Mouse (Mus musculus) right cerebral cortex, postnatal 14 days (tissue): ENCODE data around the gene Mchr1.

Source experiments
- DNase-seq: peaks from one replicate; pipeline ENCODE4 v3.0.0; 2022

Gene Mchr1

DNA sequence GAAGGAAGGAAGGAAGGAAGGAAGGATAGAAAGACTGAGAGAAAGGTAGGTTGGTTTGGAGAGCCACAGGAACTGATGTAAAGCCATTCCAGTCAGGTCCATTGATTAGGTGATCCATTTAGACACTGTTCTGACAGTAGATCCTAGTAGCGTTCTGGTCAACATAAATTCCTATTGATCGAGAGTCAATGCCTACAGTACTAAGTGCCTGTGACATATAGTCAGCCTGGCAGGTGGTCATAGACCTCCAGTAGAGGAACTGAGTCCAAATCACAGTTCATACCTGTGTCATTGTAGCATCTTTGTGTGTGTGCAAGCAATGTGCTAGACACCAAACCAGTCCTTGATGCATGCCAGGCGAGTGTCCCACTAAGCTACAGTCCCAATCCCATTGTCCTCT lies 7.0 kb upstream of the Mchr1 start:
- DNase-seq = no peak

DNA sequence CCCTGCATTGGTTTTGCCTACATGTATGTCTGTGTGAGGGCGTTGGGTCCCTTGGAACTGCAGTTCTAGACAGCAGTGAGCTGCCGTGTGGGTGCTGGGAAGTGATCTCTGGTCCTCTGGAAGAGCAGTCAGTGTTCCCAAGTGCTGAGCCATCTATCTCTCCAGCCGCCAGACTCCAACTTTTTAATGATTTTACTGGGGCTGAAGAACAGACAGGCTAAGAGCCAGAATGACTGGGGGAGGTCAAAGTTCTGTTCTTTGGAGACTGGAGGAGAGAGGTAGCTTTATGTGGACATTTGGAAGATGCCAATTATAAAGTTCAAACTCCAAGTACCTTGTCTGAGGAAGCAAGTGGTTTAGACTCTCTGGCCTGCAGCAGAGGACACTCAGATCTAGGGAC lies 5.5 kb upstream of the Mchr1 start:
- no peak for DNase-seq

DNA sequence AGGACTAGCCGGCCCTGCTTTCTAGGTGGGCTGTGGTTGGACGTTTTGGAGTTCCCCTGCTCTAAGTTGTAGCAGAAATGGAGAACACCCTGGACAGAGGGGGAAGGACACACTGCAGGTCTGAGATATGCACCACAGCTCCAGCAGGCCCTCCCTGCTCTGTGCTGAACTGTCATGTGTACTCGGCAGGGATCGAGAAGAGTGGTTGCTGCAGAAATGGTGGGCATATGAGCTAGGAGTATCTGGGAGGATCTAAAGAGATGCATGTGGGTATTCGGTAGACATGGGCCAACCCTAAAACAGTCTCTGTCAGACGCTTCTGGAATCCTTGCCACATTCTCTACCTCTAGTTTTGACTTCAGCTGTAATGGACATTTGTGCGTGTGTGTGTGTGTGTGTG lies 4.0 kb upstream of the Mchr1 start:
- DNase-seq = no peak

DNA sequence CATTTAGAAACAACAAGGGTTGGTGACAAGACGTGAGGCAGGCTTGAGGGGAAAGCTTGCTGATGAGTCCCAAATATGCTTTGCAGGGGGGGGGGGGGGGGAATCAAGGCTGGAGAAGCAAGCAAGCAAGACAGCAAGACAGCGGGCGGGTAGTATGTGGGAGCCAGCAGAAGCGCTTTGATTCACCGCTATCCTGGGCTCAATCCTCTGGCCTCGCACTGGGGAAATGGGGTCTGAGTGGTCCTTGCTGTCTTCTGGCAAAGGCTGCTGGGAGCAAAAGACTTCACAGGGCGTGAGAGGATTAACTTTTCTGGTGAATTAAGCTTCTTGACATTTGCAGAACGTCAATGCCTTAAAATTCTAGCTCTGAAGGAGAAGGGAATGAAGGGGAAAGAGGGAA lies 763 bp downstream of the Mchr1 start:
- no peak for DNase-seq

DNA sequence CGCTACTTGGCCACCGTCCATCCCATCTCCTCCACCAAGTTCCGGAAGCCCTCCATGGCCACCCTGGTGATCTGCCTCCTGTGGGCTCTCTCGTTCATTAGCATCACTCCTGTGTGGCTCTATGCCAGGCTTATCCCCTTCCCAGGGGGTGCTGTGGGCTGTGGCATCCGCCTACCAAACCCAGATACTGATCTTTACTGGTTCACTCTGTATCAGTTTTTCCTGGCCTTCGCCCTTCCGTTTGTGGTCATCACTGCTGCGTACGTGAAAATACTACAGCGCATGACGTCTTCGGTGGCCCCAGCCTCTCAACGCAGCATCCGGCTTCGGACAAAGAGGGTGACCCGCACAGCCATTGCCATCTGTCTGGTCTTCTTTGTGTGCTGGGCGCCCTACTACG lies 2.2 kb downstream of the Mchr1 start:
- no peak for DNase-seq

DNA sequence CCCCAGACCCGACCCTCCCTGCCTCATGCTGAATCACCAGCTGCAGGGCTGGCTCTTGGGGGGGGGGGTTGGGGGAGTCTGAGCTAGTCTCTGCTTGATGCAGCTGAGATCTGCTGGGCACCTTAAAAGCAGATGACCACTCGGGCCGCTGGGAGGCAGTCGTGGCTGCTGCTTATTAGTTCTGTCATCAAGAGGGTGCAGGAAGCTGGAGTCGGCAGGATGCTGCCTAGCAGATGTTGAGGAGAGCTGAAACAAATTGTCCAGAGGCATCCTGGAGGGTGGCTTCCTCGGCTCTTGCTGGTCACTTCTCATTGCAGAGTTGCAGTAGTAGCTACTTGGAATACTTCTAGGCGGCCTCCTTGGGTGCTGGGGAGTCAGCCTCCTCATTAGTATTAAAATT lies 4.0 kb downstream of the Mchr1 start:
- peak; percentile 36 for DNase-seq

DNA sequence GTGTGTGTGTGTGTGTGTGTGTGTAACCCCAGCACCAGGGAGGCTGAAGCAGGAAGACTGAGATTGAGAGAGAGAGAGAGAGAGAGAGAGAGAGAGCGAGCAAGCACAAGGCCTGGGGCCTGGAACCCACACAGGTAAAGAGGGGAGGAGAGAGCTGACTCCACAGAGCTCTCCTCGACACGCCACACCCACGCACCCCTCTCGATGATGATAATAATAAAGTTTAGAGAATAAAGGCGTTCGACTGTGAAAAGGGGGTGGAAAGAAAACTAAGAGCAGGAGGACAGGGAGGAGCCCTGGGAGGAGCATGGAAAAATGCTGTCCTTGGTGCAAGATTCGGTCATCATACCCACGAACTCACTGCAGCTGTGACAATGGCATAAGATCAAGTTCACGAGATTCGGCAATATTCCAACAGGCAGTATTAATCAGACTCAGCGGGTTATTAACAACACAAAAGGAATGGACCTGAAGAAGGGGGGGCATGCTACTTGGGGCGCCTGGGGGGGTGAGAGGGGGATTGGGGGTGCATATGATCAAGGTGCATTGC lies 4.6 kb downstream of the Mchr1 start:
- DNase-seq = no peak

DNA sequence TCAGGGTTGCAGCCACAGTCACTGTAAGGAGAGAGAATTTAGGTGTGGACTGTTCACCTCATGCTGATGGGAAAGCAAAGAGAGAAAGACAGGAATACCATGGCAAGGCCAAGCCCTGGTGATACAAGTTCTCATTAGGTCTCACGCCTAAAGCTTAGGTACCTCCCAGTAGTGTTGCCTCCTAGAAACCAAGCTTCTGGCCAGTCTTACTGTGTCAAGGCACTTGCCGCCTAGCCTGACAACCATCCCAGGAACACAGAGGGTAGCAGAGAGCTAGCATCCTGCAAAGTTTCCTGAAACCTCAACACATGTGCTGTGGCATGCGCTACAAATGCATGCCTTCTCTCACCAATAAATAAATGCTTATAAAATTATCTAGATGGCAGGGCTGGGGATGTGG lies 11.6 kb downstream of the Mchr1 start:
- DNase-seq = no peak

DNA sequence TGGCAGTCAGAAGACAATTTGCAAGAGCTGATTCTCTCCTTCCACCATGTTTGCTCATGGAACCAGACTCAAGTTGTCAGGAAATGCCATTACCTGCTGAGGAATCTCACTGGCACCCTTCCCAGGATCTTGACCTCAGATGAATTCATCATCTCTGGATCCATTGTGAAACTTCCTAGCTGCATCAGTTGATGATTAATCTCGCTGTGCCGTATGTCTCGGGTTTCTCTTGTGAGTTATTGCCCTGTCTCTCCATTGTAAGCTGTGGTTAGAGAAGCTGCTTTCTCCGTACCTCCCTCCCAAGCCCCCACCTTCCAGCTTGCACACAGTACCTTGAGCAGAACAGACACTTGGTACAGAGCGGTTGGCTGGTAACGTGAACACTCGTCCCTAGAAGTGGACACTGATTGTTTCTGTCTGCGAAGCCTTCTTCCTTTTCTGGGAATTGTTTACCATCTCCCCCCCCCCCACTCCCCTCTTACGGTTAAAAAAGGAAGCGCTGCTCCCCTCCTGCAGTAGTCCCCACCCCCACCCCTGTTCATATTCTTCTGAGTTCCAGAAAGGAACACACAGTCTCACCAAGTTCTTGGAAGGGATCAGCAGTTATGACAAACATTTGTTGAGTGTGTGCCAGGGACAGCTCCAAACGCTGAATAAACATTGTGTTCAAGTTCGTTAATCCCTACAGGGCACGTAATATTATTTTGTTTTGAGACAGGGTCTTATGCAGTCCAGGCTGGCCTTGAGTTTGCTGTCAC lies 12.5 kb downstream of the Mchr1 start:
- DNase-seq = no peak

DNA sequence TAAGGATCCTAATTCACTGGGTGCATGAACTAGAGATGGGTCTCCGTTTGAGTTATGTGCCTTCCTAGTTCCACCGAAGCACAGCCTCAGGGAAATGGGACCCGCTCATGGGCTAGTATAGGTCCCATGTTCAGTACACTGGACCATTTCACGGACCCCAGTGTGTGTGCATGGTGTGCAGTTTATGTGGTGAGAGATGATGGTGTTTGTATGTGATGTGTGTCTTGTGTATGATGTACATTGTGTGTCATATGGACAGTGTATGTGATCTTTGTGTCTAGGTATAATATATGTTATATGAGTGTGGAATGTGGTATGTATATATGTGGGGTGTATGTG lies 13.0 kb downstream of the Mchr1 start:
- DNase-seq = no peak

DNA sequence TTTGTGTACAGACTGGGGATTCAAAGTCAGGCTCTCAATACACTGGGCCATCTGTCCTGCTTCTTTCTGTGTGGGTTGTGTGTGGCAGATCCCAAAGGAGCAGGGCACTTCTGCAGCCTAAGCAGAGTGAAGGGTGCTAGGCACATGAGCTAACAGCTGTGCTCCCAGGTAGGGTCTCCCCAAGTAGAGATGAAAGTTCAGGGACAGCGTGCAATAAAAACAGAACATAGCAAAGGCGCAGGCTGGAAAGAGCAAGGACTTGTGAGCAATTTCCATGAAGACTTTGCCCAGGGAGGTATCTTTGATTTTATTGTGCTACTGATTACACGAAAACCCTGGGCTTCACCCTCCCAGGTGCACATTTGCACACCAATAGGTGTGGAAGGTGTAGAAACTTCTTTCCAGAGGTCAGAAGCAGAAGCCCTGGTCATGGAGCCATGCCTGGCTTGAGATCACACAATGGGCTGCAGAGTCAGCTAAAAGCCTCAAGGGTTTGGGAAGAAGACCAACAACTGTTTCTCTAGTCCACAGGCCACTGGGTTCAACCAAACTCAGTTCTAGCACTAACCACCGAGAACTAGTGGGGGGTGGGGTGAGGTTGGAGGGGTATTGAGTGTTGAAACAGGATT lies 13.8 kb downstream of the Mchr1 start:
- no peak for DNase-seq

DNA sequence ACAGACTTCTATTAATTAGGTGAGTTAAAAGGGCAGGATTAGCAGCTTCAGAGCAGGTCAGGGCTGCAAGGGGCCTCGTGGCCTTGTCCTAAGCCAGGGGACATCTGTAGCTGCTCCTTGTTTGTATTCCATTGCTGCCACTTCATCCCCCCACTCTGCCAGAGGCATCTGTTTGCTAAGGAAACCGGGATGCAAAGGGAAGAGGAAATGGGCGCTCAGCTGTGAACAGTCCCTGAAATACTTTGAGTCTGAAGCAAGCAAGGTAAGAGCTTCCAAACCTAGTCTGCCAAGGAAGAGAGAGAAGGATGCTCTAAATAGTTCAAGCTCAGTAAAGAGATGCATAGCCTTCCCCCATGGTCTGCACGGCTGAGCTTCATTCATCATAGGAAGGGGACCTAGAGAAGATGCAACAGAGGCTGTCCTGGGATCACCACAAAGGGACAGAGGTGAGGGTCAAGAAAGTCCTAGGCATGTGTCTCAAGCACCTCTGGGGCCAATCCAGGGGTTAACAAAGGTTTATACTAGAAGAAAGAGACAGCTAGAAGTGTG lies 17.4 kb downstream of the Mchr1 start:
- no peak for DNase-seq

DNA sequence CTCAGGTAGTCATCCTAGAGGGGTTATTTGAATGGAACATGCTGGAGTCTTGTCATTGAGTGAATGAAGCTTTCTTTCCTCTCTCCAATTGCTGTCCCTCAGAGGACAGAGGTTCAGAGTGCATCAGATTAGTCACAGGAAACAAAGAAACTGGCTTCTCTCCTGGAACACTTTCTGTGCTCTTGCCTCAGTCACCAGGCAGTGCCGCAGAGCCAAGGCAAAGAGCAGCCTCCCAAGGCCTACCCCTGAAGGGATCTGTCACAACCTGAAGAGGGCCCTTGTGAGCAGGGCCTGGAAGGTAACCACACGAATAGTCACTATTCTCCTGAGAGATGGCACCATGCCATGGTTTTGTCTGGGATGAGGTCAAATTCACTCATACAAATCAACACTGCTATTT lies 18.3 kb downstream of the Mchr1 start:
- DNase-seq = no peak

DNA sequence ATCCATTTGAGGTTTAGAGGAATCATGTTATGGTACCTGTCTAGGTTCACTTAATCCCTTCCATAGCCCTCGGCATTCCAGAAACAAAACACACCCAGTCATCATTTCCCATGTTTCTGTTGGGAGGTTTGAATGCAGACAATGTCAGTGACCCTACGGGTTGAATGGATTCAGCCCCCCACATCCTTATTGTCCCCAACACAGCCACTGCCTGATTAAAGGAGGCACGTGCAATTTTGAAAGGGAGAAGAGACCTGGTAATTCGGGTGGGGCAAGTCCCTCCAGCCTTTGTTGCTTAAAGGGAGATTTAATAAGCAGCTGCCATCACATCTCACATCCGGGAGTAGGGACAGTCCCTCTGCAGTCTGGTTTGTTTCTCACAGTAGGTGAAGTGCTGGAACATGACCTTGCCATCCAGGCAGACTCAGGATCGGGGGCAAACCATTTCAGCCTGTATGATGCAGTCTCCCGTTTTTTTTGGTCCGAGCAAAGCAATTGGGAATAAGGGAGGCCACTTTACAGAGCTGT lies 18.9 kb downstream of the Mchr1 start:
- DNase-seq = no peak

DNA sequence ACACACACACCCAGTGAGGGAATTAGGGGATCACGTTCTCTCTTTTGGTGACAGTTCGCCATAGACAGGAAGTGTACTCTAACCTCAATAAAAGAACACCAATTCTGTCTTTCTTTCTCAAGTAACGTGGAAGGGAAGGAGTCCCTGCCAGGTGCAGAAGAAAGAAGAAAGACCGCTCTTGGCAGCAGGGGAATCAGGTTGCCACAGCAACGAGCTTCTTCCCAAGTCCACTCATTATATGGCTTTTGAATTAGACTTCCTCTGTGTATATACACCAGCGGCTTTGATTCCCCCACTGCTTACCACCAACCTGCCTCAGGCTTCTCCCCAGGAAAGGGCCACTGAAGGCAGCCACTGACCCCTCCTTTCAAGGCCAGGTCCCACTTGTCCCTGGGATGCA lies 19.8 kb downstream of the Mchr1 start:
- no peak for DNase-seq

DNA sequence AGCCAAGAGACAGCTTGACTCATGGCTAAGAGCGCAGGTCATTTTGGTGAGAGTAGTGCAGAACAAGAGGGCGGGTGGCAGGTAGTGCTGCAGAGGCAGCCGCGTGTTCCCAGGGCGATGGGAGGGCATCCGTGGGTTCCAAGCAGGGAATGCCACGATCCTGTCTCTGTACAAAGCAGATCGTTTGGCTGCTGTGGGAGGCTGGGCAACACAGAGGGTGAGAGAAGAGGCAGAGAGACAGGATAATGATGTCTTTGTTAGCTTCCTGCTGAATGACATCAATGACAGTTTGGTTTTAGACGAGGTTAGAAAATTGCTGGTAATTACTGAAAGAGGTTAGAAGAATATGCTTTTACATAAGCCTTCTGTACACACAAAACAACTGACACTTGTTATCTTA lies 23.0 kb downstream of the Mchr1 start:
- DNase-seq = no peak

DNA sequence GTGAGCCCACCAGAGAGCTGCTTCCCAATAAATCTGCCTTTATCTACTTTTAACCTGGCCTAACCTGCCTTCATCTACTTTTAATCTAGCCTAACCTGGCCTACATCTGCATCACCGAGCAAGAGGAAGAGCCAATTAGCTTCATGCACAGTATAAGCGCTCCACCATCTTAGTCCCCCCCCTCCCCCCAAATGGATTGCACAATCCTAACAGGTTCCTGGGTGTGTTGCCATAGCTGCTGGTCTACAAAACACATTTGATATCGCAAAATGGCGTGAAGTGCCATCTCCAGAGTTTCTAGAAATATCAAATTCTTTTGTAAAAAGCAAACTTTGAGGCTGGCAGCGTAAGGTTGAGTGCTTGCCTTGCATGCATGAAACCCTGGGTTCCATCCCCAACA lies 24.0 kb downstream of the Mchr1 start:
- no peak for DNase-seq

DNA sequence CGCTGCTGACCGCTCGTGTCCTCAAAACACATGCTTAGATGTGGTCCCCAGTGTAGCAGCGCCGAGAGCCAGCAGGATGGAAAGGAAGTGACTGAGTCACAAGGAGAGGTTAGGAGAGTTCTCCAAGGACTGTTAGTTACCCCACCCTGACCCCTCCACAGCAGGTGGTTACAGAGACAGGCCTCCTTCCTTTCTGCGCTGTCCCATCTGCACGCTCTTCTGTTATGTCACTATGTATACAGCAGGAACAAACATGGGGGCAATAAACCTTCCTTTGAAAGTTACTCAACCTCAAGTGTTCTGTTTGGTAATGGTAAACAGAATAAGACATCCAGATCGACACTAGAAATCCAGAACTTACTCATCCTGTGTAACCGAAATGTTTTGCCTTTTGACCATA lies 24.9 kb downstream of the Mchr1 start:
- no peak for DNase-seq

DNA sequence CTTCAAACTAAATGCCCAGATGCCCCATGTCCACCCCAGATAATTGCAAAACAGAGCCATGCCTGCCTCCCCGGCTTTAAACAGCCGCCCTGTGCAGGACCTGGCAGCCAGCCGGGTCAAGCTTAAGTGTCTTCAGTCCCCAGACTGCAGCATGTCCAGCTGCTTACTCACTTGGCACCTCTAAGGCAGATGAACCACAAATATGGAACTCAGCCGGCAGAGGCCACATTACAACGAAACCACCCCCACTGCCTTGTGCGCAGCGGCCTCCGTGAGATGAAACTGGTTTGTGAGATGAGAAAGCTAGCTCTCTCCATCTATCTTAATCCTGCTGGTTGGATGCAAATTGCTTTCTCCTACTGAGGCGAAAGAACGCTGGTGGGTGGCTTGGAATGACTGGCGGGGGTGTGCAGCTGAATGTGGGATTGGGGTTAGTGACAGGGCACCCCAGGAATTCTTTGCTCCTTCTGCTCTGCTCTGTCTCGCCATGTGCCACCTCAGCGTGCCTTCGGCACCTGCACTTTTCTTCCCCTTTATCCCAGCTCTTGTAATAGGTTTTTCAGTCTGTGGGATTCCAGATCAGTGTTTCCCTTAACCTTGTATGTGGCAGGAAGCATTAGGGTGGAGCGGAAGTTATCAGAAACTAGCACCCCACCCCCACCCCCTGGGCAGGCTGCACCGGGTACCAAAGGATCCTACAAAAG lies 29.2 kb downstream of the Mchr1 start:
- peak; percentile 39 for DNase-seq

DNA sequence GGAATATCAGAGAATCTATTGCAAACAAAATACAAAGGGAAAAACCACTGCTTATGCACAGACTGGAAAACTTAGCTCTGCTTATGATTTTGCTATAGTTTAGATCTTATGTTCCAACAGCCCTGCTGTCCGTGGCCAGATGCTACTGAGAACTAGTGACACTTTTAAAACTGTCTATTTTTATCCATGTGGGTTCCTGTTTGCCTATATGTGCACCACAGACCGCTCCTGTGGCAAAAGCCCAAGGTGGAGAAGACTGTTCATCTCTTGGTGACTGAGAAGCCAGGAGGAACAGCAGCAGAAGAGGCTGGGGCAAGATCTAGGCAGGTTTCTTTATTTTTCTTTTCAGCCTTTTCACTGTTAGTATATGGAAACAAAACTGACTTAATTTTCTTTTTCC lies 32.1 kb downstream of the Mchr1 start:
- no peak for DNase-seq

DNA sequence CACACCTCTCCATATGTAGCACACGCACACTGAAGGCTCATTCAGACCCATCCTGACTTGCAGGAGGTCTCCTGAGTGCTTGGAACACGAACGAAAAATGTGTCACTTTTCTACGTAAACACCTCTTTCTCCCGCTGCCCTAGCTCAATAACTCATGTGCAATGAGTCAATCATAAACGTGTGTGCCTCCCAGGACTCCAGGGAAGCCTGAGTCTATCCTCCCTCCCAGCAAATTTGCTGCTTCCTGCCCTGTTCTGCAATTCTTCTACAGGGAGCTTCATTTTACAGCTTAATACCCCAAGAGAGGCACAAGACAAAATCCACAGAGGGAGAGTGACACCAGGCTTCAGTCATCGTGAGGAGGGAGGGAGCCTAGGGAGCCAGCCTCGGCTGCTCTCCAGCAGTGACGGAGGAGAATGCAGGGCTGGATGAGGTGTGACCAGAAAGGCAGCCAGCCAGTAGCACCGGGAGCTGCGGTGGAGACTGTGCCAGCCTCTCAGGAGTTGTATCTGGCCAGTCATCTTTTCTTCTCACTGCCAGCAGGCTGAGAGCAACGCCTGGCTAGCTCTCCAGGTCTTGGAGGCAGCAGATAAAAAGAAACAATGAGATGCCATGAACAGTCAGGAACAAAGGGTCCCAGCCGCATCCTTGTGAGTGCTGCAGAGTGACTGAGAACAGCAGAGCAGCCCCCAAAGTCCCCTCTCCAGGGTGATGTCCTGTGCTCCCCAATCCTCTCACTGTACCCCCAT lies 37.2 kb downstream of the Mchr1 start:
- peak; percentile 56 for DNase-seq

DNA sequence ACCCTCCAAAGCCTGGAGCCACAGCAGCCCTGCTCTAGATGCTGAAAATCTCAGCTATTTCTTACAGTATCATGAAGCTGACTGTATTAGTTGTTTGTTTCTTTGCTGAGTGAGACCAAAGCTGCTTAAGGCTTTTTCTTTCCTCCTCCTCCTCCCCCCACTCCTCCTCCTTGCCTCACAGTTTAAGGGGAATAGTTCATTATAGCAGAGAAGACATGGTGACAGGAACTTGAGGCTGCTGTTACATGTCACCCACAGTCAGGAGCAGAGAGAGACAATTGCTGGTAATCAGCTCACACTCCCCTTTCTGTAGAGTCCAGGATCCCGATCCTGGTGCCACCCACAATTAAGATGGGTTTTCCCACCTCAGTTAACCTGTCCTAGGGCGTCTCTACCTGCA lies 38.1 kb downstream of the Mchr1 start:
- no peak for DNase-seq

DNA sequence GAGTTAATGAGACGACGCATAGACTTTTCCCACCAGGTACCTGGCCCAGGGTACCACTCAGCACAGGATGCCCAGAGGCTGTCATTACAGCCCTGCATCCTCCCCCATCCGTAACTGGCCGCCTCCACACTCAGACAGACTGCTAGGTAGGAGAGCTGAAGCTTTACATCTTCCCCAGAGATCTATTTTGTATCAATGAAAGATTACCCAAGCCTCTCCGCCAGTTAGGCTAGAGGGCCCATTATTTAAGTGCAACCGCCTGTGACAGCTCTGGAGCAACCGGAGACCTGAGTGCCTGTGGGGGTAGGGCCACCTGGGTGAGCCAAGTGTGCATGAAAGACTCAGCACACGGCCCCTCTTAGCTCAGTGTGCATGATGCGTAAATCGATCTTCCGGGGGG lies 42.6 kb downstream of the Mchr1 start:
- DNase-seq = no peak
